Mouse (Mus musculus) thymus, postnatal 14 days (tissue): Measurements from ENCODE around the gene Dnase1l2.

Experiments used
- DNase-seq: peaks from one replicate; pipeline ENCODE4 v3.0.0; 2021

Gene Dnase1l2

DNA sequence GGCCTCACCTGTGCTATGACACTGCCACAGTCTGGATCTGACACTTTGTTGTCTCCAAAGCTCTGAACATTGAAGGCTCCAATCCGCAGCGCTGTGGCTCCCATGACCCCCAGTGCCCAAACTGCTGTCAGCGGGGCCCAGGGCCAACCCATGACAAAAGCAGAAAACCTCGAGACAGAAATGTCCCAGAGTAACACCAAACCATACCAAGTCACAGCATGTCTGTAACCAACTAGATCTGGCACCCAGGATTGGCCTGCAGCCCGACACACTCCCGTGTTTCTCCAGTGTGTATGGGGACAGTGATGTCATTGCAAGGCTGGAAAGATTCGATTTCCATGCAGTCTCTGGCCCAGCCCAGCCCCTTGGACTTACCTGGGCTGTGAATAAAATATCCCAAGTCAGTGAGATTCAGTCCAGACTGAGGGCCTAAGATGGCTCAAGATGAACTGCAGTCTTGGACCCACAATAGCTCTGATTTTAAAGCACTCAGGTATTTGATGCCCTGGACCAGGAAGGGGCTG, at the start of gene Dnase1l2:
TSS of gene Dnase1l2 (minus strand) at position 474 of the 524 bp plus-strand sequence.
- DNase-seq, result no peak

DNA sequence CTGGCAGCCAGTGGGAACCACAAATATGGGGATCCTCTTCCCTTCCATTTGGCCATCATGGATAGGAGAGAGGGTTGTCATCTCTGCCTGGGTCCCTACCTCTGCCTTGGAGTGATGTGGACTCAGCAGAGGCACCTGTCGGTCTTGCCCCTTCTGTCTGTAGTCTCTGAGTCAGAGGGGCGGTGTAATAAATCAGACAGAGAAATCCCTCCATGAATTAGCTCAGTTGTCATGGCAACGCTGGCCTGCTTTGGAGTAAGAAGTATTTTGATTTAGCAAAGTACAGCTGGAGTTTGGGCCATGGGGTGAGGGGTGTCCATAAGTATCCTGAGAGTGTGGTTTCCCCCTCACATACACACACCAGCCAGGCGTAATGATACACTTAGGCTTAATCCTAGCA, 47.5 kb upstream of the Dnase1l2 start:
- no peak for DNase-seq

DNA sequence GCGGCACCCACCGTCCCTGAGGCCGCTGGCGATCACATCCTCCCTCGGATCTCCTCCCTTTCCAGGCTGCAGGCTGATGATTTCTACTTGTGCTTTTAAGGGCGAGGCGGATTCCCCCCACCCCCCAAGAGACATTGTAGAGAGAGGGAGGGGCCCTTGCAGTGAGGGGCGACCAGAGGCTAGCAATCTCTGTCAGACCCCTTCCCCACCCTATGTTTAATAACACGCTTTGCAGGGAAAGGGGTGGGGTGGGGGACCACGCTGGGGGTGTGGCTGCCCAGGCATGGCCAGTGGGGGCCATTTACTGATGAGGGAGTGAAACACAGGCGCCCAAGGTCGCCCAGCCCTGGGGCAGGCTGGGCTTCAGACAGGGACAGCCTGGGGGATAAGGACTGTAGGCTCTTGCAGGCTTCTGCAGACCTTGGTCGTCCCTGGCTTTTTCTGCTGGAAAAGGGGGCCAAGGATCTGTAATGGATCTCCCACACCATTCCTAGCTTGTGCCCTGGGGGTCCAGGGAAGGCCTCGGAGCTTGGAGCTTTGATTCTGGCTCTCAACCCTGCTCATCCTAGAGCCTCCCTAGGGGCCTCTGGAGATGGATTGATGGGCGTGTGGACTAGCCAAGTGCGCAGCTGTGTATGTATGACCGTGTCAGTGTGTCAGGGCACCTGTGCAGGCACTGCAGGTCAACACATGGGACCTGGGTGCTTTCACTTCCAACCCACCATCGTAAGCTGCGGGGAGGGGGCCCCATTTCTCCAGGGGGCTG, 46.5 kb upstream of the Dnase1l2 start:
- no peak for DNase-seq

DNA sequence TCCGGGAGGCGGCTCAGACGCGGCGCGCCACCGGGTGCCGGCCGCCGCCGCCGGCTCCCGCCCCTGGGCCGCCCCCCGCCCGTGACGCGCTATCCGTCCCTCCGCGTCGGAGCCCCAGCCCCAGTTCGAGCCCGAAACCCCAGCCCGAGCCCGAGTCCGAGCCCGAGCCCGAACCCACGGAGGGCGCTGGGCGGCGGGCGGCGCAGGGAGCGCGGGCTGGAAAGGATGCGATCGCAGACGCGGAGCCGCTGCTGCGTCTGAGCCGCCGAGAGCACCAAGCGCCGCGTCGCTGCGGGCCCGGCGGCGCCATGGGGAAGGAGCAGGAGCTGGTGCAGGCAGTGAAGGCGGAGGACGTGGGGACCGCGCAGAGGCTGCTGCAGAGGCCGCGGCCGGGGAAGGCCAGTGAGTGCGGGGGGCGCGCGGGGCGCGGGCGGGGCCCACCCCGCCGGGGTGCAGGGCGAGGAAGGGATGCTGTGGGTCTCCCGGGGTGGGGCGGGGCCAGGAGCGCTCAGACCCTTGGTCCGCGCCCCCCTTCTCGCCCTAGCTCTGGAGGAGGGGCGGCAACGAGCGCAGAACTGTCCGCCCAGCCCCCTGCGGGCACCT, 45.9 kb upstream of the Dnase1l2 start:
- no peak for DNase-seq

GRCm38 (mm10) chr17:24488186-24488661, 45.3 kb upstream of the Dnase1l2 start, which contains the start of gene Caskin1:
Gene Caskin1 (plus strand): TSS chr17:24488601.
- DNase-seq, result no peak

GRCm38 (mm10) chr17:24485090-24485860, 42.4 kb upstream of the Dnase1l2 start:
- peak; percentile 58 for DNase-seq

GRCm38 (mm10) chr17:24483495-24483894, 40.6 kb upstream of the Dnase1l2 start:
- DNase-seq, result no peak

GRCm38 (mm10) chr17:24481027-24481815, 38.3 kb upstream of the Dnase1l2 start:
- DNase-seq, result no peak

DNA sequence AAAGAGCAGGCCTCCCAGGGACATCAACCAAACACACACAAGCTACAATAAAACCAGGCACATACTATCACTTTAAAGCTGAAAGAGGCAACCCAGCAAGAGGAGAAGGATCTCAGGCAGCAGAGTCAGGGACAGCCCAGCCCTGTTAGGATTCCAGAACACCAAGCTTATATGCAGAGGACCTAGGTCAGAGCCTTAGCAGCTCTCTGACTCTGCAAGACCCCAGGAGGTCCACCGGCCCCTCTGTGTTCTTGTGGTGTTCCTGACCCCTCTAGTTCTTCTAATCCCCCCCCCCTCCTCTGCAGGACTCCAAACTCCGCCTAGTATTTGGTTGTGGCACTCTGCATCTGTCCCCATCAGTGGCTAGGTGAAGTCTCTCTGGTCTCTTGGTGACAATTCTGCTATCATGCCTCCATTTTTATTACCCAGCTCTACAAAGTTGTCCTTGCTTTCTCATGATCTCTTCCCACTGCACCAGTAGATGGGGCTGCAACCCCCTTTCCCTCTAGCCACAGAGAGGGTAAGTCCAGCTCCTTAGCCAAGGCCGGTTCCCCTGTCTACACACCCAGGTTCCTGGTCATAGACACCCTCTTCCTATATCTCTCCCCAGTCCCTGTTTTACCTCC, 37.4 kb upstream of the Dnase1l2 start:
- DNase-seq, result no peak

DNA sequence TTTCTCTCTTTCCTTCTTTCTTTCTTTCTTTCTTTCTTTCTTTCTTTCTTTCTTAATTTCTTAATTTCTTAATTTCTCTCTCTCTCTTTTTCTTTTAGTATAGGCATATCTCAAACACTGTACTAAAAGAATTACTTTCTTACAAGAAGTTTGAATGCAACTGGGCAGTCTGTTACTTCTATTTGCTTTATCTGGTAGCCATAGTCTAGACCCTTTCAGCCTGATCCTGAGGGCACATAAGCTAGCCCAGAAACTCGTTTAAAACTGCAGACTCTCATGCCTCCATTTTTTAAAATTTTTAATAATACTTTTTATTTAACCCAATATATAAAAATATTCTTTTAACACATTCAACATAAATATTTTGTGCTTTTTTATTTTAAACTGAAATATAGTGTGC, 36.5 kb upstream of the Dnase1l2 start:
- no peak for DNase-seq

GRCm38 (mm10) chr17:24478663-24479380, 35.9 kb upstream of the Dnase1l2 start, which contains the start of gene Mlst8:
Gene Mlst8 (minus strand): TSS chr17:24479078.
- peak; percentile 98 for DNase-seq

- no peak for DNase-seq
Measured at GRCm38 (mm10) chr17:24477985-24478600, 35.2 kb upstream of the Dnase1l2 start.

- no peak for DNase-seq
Measured at GRCm38 (mm10) chr17:24477053-24477984, 34.4 kb upstream of the Dnase1l2 start.

DNA sequence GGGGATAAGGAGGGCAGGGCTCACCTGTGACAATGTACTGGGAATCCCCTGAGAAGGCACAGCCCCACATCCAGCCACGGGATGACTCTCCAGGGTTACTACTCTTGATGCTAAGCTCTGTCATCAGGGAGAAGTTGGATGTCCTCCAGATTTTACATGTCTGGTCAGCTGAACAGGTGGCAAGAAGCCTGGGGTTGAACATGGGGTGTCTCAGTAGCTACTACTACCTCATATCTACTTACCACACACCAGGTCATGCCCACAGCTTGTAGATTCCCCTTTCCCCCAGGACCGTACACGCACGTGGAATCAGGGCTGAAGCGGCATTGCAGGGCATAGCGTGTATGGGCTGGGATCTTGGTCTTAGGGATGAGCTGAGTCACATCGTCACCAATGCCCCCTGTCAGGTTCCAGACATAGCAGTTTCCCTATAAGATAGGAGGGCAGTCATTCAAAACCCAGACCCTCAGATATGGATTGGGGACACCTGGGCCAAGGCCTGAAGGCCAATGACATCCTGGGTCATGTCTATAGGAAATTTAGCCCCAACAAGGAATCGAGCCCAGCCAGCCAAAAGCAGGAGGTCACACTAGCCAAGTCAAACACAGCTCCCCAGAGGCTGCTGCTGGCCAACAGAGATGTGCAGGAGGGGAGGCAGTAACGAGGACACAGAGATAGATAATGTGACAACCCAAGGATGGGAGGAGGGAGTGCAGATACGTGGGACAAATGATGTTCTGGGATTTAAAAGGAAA, 33.3 kb upstream of the Dnase1l2 start:
- DNase-seq, result no peak

DNA sequence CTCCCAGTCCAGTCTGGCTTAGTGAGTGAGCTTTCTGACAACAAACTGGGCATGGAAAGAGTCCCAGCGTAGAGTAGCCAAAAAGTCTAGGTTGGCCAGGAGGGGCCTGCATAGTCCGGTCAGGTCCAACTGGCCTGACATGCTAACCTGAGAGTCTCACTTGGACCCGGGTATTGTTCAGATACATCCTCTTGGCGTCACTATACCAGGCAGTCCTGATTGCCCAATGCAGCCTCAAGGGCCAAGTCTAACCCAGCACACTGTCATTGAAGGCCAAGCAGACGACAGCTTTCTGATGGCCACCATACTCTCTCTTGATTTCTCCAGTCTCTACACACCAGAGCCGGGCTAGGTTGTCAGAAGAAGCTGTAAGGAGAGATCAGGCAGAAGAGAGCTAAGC, 32.7 kb upstream of the Dnase1l2 start:
- DNase-seq, result no peak

GRCm38 (mm10) chr17:24474557-24474956, 31.7 kb upstream of the Dnase1l2 start:
- DNase-seq, result no peak

DNA sequence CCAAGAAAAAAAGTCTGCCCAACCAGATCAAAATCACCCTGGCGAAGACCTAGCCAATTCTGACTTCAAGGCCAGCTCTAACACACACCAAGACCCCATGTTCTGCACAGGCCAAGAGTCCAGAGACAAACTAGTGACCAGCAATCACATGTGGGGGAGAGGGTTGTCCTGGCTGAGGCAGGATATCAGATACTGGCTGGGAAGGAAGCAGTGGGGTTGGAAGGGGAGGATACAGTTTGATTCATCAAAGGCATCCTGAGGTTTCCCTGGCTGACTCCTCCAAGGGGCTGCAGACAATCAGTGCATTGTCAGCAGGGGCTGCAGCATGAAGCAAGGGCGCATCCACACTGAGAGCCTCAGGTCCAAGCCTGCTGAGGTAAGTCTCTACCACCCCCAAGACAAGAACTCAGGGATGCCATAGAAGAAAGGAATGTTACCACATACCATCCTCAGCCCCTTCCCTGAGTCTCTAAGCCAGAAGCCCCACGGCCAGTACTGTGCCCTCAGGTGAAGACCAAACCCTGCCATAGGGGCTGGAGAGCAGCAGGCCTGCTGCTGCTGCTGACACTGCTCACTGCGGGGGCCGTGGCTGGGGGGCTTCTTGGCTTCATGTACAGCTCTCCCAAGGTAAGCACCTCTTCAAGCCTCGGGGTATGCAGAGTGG, 30.8 kb upstream of the Dnase1l2 start, which contains the start of gene Bricd5:
TSS of gene Bricd5 (plus strand) at position 273 of the 664 bp plus-strand sequence.
- no peak for DNase-seq

- DNase-seq, result no peak
Measured at GRCm38 (mm10) chr17:24472512-24472911, 29.6 kb upstream of the Dnase1l2 start.
